Mouse (Mus musculus): ENCODE measurements at regions not wholly inside any gene's neighbourhood (a gene's known extent, or its start where the extent isn't known, plus 50 kb on each side); places are given as distances from the start of the nearest gene placed in this dataset.

DNA sequence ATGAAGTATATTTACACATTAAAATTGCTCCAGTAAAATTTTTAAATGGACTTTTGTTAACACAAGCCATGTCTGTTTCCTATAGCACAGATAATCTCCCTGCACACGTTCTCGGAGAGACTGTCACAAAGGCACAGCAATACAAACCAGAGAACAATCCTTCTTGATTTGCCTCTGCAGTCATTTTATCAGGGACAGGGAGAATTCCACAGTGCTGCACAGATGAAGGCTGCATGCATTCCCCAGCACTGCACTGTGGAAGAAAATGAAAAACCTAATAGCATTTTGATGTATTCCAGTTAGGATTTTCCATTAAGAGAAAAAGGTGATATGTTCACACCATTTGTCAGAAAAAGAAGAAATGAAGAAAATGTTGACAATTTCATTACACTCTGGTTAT lies 63.4 kb upstream of the 1700008P02Rik start:
- no peak for DNase-seq (ENCODE audit: low read depth, low spot score)

DNA sequence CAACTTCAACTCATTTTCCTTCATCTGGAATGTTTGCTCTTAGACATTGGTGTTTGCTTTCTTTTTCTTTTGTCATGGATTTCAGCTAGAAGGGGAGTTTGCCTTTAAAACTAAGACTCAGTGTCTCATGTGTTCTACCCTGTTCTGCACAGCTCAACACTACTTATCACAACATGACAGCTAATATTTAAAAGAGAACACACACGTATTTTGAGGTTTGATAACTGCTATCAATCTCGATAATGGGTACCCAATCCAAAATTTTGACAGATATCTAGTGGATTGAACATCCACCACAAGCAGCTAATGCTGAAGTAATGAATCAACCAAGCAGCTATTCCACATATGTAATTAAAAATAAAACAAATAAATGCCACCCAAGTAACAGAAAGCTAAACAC lies 61.2 kb upstream of the 1700008P02Rik start:
- DNase-seq (ENCODE audit: low read depth, low spot score): no peak

DNA sequence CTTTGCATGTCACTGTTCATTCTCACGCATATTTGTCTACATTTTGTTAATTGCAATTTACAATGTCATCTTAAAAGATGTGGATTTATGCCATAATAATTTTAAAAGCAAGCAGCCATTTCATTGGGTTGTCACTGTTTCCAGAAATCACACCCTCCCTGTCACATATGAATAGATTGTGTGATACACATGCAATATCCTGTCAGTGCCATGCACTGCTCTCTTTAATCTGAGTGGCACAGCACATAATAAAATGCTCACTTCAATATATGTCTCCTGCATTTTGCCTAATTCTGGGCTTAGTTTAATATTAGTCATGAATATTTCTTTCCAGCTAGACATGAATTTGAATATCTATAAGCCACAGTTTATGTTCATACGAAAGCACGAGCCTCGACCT lies 56.1 kb upstream of the 1700008P02Rik start:
- no peak for DNase-seq (ENCODE audit: low read depth, low spot score)

DNA sequence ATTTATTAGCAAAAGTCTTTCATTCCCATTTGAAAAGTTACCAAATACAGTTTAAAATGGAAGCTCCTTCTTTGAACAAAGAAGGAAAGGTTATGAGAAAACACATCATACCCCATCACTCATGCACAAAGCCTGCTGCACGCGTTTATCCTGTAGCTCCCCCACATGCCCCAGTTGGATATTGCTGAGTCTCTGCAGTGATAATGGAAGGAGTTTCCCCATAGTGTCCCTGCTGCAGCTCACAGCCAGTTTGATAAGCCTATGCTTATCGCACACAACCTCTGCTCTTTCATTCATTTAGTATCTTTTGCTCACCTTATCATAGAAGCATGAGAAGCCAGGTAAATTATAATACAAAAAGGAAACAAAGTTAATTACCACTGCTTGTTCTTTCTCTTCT lies 55.1 kb upstream of the 1700008P02Rik start:
- DNase-seq (ENCODE audit: low read depth, low spot score): no peak

Data from WW6 (cell line).